Mouse (Mus musculus) forelimb bud, embryonic 11.5 days (tissue): ENCODE results near the gene Gga3.

ENCODE experiments used
- DNase-seq: peaks from one replicate; pipeline ENCODE4 v3.0.0-alpha.2; 2012; ENCODE audit warnings: low read depth, low spot score

The Gga3 gene

GRCm38 (mm10) chr11:115612410-115613137 is 8.7 kb upstream of the Gga3 start, which contains the start of gene Mif4gd:
Mif4gd (minus strand) TSS chr11:115612969.
- DNase-seq = peak; percentile 84

GRCm38 (mm10) chr11:115612059-115612409 is 8.2 kb upstream of the Gga3 start:
- DNase-seq = peak; percentile 41

GRCm38 (mm10) chr11:115611173-115611572 is 7.3 kb upstream of the Gga3 start:
- DNase-seq = no peak

GRCm38 (mm10) chr11:115609576-115609975 is 5.7 kb upstream of the Gga3 start:
- DNase-seq = no peak

GRCm38 (mm10) chr11:115608421-115609399 is 4.9 kb upstream of the Gga3 start:
- DNase-seq = no peak

GRCm38 (mm10) chr11:115606733-115607132 is 2.9 kb upstream of the Gga3 start:
- no peak for DNase-seq

GRCm38 (mm10) chr11:115604304-115604696 is 449 bp upstream of the Gga3 start:
- DNase-seq = no peak

GRCm38 (mm10) chr11:115603128-115603475 is 749 bp downstream of the Gga3 start:
- DNase-seq = no peak

- DNase-seq = no peak
Observed at GRCm38 (mm10) chr11:115601174-115601573, 2.7 kb downstream of the Gga3 start.

DNA sequence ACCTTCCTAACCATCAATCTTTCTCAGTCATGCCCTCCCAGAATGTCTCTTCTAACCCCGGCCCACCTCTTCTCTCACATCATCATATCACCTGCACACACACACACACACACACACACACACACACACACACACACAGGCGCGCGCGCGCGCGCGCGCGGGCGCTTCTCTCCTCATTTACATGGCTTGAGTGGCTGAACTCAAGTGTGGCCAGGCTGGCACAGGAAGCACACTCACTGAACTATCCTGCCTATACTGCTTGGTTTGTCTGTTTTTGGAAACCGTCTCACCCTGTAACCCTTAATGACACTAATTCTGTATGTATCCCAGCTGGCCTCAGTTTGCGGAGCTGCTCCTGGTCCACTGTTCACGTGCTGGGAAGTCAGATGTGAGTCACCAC is 3.1 kb downstream of the Gga3 start:
- DNase-seq = no peak

- DNase-seq = no peak
Observed at GRCm38 (mm10) chr11:115599722-115600121, 4.1 kb downstream of the Gga3 start.

DNA sequence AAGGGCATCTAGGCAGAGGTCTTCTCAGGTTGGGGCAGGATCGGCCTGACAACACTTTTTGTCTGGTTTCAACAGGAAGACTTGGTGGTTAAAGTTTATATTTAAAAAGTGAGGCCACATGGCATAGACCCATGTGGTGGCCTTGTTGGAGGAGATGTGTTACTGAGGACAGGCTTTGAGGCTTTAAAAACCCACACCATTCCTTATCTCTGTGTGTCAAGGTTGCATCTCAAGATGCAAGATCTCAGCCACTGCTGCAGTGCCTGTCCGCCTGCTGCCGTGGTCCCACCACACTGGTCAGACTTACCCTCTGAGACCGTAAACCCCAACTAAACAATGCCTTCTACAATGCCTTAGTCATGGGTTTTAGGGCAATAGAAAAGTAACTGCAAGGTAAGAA is 5.5 kb downstream of the Gga3 start:
- DNase-seq = no peak

- no peak for DNase-seq
Observed at GRCm38 (mm10) chr11:115595209-115595608, 8.6 kb downstream of the Gga3 start.

- DNase-seq = no peak
Observed at GRCm38 (mm10) chr11:115590526-115591075, 13.2 kb downstream of the Gga3 start.

DNA sequence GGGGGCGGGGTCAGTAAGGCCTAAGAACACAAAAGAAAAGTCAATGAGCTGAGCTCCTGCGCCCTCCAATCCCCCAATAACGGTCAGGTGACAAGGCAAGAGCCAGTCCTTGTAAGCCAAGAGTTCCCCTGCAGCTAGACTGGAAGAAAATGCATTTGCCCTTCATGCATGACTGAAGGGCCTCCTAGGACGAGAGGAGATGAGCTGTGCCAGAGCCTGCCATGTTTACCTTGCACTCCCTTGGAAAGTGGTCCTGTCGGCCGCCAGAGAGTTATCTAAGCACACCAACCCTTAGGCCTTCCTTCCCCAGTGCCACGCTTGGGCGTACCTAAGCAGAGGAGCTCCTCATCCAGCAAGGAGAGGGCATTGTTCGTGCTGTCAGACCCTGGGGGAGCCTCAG is 15.9 kb downstream of the Gga3 start:
- no peak for DNase-seq

DNA sequence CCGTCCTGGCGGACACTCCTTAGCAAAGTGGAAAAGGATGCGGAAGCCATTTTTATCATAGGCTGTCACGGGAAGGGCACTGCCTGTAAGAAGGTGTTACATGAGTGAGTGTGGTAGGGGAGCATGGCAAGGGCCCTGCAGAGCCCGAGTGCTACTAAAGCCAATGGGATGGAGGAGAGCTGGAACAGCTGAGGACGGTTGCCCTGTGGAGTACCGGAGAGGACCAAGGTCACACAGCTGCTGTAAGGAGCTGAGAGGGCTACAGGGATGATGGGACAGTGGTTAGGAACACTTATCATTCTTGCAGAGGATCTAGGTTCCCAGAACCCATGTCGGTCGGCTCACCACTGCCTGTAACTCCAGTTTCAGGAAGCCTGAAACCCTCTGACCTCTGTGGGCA is 17.4 kb downstream of the Gga3 start:
- no peak for DNase-seq

GRCm38 (mm10) chr11:115585573-115586100 is 18.2 kb downstream of the Gga3 start:
- DNase-seq = no peak

GRCm38 (mm10) chr11:115584376-115585073 is 19.3 kb downstream of the Gga3 start:
- DNase-seq = no peak

GRCm38 (mm10) chr11:115582913-115583606 is 20.8 kb downstream of the Gga3 start:
- DNase-seq = no peak

DNA sequence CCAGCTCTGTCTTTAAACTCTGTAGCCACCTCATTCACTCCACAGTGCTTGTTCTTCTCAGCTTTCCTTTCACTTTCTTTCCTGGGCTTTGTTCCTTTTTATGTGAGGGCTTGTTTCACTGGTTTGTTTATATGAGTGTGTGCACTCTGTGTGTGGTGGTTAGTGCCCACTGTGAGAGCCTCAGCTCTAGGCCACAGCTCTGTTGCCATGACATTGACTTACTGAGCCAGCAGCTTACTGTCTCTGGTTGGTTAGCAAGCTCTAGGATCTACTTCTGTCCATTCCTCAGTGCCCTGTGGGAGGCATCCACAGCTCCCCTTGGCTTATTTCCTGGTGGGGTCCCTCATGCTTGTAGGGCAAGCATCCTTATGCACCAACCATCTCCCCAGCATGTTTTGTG is 24.8 kb downstream of the Gga3 start:
- no peak for DNase-seq

- DNase-seq = no peak
Observed at GRCm38 (mm10) chr11:115564961-115565360, 38.9 kb downstream of the Gga3 start.
